In genomic region chr7:19604606-19605214, GRCm38 (mm10) we compare ENCODE assay signal across 8 mouse cellular contexts. TPM values are rescaled to one million over a fixed set of nuclear protein-coding genes. Genes with fewer than 3 reads are reported as not detected.
DNase-seq lines count a peak whose midpoint lies in the region; ATAC-seq and TF ChIP-seq lines count a peak whose summit lies in the region.
"Not testable (repeated sequence)": the region's sequence is repeated elsewhere in the genome, so short reads cannot be mapped to it uniquely, and the experiment has no call there.

No protein-coding gene starts in this region.

- not testable (repeated sequence) for H3K9me3 ChIP-seq in embryonic facial prominence, embryonic 12.5 days; hindbrain, embryonic 13.5 days; kidney, postnatal 0 days (replicated peaks; ENCODE audit: low read length); liver, embryonic 15.5 days (replicated peaks); midbrain, embryonic 14.5 days (ENCODE audit: control insufficient read depth, low read length); stomach, embryonic 15.5 days

- peak; percentile 4 for ATAC-seq in CD4-positive, CD25-positive, alpha-beta regulatory T cell, adult 4 months
- ATAC-seq in embryonic facial prominence, embryonic 12.5 days (ENCODE audit: insufficient number of reproducible peaks, insufficient read depth, low FRiP score, low TSS enrichment); kidney, postnatal 0 days (replicated peaks; ENCODE audit: low FRiP score, low read depth); liver, embryonic 15.5 days (ENCODE audit: insufficient read depth); stomach, embryonic 15.5 days (ENCODE audit: insufficient read depth, low FRiP score, low read depth): not testable (repeated sequence)
- ATAC-seq in hindbrain, embryonic 13.5 days (ENCODE audit: low FRiP score), result peak; percentile 14; the same call in 1 of the 2 replicates
- peak; percentile 12; the same call in 1 of the 2 replicates for ATAC-seq in midbrain, embryonic 14.5 days (ENCODE audit: low FRiP score, low TSS enrichment)

- not testable (repeated sequence) for TF ChIP-seq CTCF in gastrocnemius, adult 2 months (IDR thresholded peaks at IDR 0.05); kidney, postnatal 0 days (IDR thresholded peaks at IDR 0.05; ENCODE audit: low read depth)

- peaks cover 21% of the 10 kb centered on the region for H3K36me3 ChIP-seq in embryonic facial prominence, embryonic 12.5 days
- peaks cover 30% of the 10 kb centered on the region for H3K36me3 ChIP-seq in hindbrain, embryonic 13.5 days
- not testable (repeated sequence) for H3K36me3 ChIP-seq in kidney, postnatal 0 days (ENCODE audit: insufficient read depth, low read length); stomach, embryonic 15.5 days
- H3K36me3 ChIP-seq in liver, embryonic 15.5 days (replicated peaks), result peaks cover 22% of the 10 kb centered on the region
- peaks cover 27% of the 10 kb centered on the region for H3K36me3 ChIP-seq in midbrain, embryonic 14.5 days (ENCODE audit: control insufficient read depth, insufficient read depth, low read length)

- peak overlapping the region; percentile 99 for H3K4me3 ChIP-seq in embryonic facial prominence, embryonic 12.5 days
- peak overlapping the region; percentile 86 for H3K4me3 ChIP-seq in gastrocnemius, adult 2 months
- H3K4me3 ChIP-seq in hindbrain, embryonic 13.5 days, result peak overlapping the region; percentile 91
- peak overlapping the region; percentile 97 for H3K4me3 ChIP-seq in kidney, postnatal 0 days (replicated peaks; ENCODE audit: low read depth, low read length)
- H3K4me3 ChIP-seq in liver, embryonic 15.5 days (replicated peaks), result peak overlapping the region; percentile 94
- peak overlapping the region; percentile 91 for H3K4me3 ChIP-seq in midbrain, embryonic 14.5 days (replicated peaks; ENCODE audit: low read depth, low read length)
- peak overlapping the region; percentile 100 for H3K4me3 ChIP-seq in stomach, embryonic 15.5 days (replicated peaks)

- H3K27ac ChIP-seq in embryonic facial prominence, embryonic 12.5 days; kidney, postnatal 0 days: not testable (repeated sequence)
- peak overlapping the region; percentile 93 for H3K27ac ChIP-seq in gastrocnemius, adult 2 months
- peak overlapping the region; percentile 87; the same call in 1 of the 2 replicates for H3K27ac ChIP-seq in hindbrain, embryonic 13.5 days
- H3K27ac ChIP-seq in liver, embryonic 15.5 days (replicated peaks), result peak overlapping the region; percentile 79; the same call in 1 of the 2 replicates
- H3K27ac ChIP-seq in midbrain, embryonic 14.5 days (replicated peaks; ENCODE audit: low read depth, low read length), result peak overlapping the region; percentile 69
- H3K27ac ChIP-seq in stomach, embryonic 15.5 days, result peak overlapping the region; percentile 59; the same call in 1 of the 2 replicates

- DNase-seq in gastrocnemius, adult 2 months; kidney, postnatal 0 days (ENCODE audit: low spot score); midbrain, embryonic 14.5 days: not testable (repeated sequence)

- 59% methylated on average over 10 of the region's 10 CpGs for WGBS in embryonic facial prominence, embryonic 12.5 days
- 60% methylated on average over 10 of the region's 10 CpGs for WGBS in hindbrain, embryonic 13.5 days
- WGBS in kidney, postnatal 0 days, result 55% methylated on average over 10 of the region's 10 CpGs
- 51% methylated on average over 10 of the region's 10 CpGs for WGBS in liver, embryonic 15.5 days (ENCODE audit: insufficient replicate concordance)
- 60% methylated on average over 10 of the region's 10 CpGs for WGBS in midbrain, embryonic 14.5 days
- 57% methylated on average over 10 of the region's 10 CpGs for WGBS in stomach, embryonic 15.5 days

- H3K4me1 ChIP-seq in embryonic facial prominence, embryonic 12.5 days, result peaks cover 18% of the 10 kb centered on the region
- peaks cover 39% of the 10 kb centered on the region for H3K4me1 ChIP-seq in hindbrain, embryonic 13.5 days (replicated peaks)
- H3K4me1 ChIP-seq in kidney, postnatal 0 days (replicated peaks; ENCODE audit: insufficient read depth, low read length), result not testable (repeated sequence)
- H3K4me1 ChIP-seq in liver, embryonic 15.5 days (replicated peaks), result peaks cover 34% of the 10 kb centered on the region
- H3K4me1 ChIP-seq in midbrain, embryonic 14.5 days (ENCODE audit: control insufficient read depth, insufficient read depth, low read length), result peaks cover 14% of the 10 kb centered on the region
- H3K4me1 ChIP-seq in stomach, embryonic 15.5 days, result peaks cover 21% of the 10 kb centered on the region

- 0 out of 2 replicates have a peak overlapping the region, but pooled peaks have one; percentile 97 for H3K9ac ChIP-seq in embryonic facial prominence, embryonic 12.5 days
- H3K9ac ChIP-seq in hindbrain, embryonic 13.5 days, result peak overlapping the region; percentile 99; the same call in 1 of the 2 replicates
- not testable (repeated sequence) for H3K9ac ChIP-seq in kidney, postnatal 0 days (ENCODE audit: low read depth, low read length); liver, embryonic 15.5 days; stomach, embryonic 15.5 days
- H3K9ac ChIP-seq in midbrain, embryonic 14.5 days (replicated peaks; ENCODE audit: low read length), result peak overlapping the region; percentile 91; the same call in 1 of the 2 replicates

- intact Hi-C loops in gastrocnemius, adult 2 months (cut with DNase I), result not testable (repeated sequence)

- H3K27me3 ChIP-seq in embryonic facial prominence, embryonic 12.5 days; hindbrain, embryonic 13.5 days; kidney, postnatal 0 days (ENCODE audit: insufficient read depth, low read length); liver, embryonic 15.5 days; midbrain, embryonic 14.5 days (ENCODE audit: control insufficient read depth, insufficient read depth, low read length); stomach, embryonic 15.5 days (replicated peaks): not testable (repeated sequence)

- H3K4me2 ChIP-seq in embryonic facial prominence, embryonic 12.5 days (replicated peaks), result peak overlapping the region; percentile 91
- H3K4me2 ChIP-seq in hindbrain, embryonic 13.5 days, result peak overlapping the region; percentile 96
- peak overlapping the region; percentile 90; the same call in 1 of the 2 replicates for H3K4me2 ChIP-seq in kidney, postnatal 0 days (ENCODE audit: low read length)
- peak overlapping the region; percentile 88 for H3K4me2 ChIP-seq in liver, embryonic 15.5 days
- peak overlapping the region; percentile 81 for H3K4me2 ChIP-seq in midbrain, embryonic 14.5 days (ENCODE audit: low read length)
- peak overlapping the region; percentile 72 for H3K4me2 ChIP-seq in stomach, embryonic 15.5 days

RNA-seq across cellular contexts. Expression of gene Clasrp, which starts 0.4 kb away (rescaled TPM):
- 1 to 10 TPM; 9.0 to 9.4 TPM for polyA plus RNA-seq in CD4-positive, CD25-positive, alpha-beta regulatory T cell, adult 4 months (2017; shearing (Covaris generic))
- polyA plus RNA-seq in embryonic facial prominence, embryonic 12.5 days (2016; fragmentation: Nextera tagmentation; extraction: Ambion mirVana), result 72.7 and 80.7 TPM in 2 replicates
- 10 to 100 TPM; 13.7 to 15.1 TPM for total RNA-seq in gastrocnemius, adult 2 months (2021)
- 54.2 and 60.5 TPM in 2 replicates for polyA plus RNA-seq in hindbrain, embryonic 13.5 days (2015; fragmentation: Nextera tagmentation; extraction: Ambion mirVana)
- 33.5 and 35.1 TPM in 2 replicates for polyA plus RNA-seq in kidney, postnatal 0 days (2015; fragmentation: Nextera tagmentation; extraction: Ambion mirVana)
- polyA plus RNA-seq in liver, embryonic 15.5 days (2015; fragmentation: Nextera tagmentation; extraction: Ambion mirVana), result 12.2 and 13.4 TPM in 2 replicates
- 44.7 and 50.4 TPM in 2 replicates for polyA plus RNA-seq in midbrain, embryonic 14.5 days (2014; fragmentation: Nextera tagmentation; extraction: Ambion mirVana)
- polyA plus RNA-seq in stomach, embryonic 15.5 days (2015; fragmentation: Nextera tagmentation; extraction: Ambion mirVana), result 44.8 and 48.3 TPM in 2 replicates

RNA-seq across cellular contexts. Expression of gene Relb, which starts 24.5 kb away (rescaled TPM):
- polyA plus RNA-seq in CD4-positive, CD25-positive, alpha-beta regulatory T cell, adult 4 months (2017; shearing (Covaris generic)), result 10 to 100 TPM; 12.7 to 14.8 TPM
- polyA plus RNA-seq in embryonic facial prominence, embryonic 12.5 days (2016; fragmentation: Nextera tagmentation; extraction: Ambion mirVana), result 8.0 and 8.5 TPM in 2 replicates
- 1 to 10 TPM; 5.1 to 7.9 TPM for total RNA-seq in gastrocnemius, adult 2 months (2021)
- polyA plus RNA-seq in hindbrain, embryonic 13.5 days (2015; fragmentation: Nextera tagmentation; extraction: Ambion mirVana), result 4.9 and 5.4 TPM in 2 replicates
- 9.3 and 10.6 TPM in 2 replicates for polyA plus RNA-seq in kidney, postnatal 0 days (2015; fragmentation: Nextera tagmentation; extraction: Ambion mirVana)
- 1.7 TPM in 2 replicates for polyA plus RNA-seq in liver, embryonic 15.5 days (2015; fragmentation: Nextera tagmentation; extraction: Ambion mirVana)
- 4.5 and 5.2 TPM in 2 replicates for polyA plus RNA-seq in midbrain, embryonic 14.5 days (2014; fragmentation: Nextera tagmentation; extraction: Ambion mirVana)
- polyA plus RNA-seq in stomach, embryonic 15.5 days (2015; fragmentation: Nextera tagmentation; extraction: Ambion mirVana), result 9.0 and 10.1 TPM in 2 replicates

RNA-seq across cellular contexts. Expression of gene Gemin7, which starts 27.3 kb away (rescaled TPM):
- 100 to 1,000 TPM in 1 of 2 experiments, 10 to 100 TPM in 1; 91.0 to 100 TPM for polyA plus RNA-seq in CD4-positive, CD25-positive, alpha-beta regulatory T cell, adult 4 months (2017; shearing (Covaris generic))
- polyA plus RNA-seq in embryonic facial prominence, embryonic 12.5 days (2016; fragmentation: Nextera tagmentation; extraction: Ambion mirVana), result 150 and 164 TPM in 2 replicates
- total RNA-seq in gastrocnemius, adult 2 months (2021), result 10 to 100 TPM; 73.4 to 74.2 TPM
- polyA plus RNA-seq in hindbrain, embryonic 13.5 days (2015; fragmentation: Nextera tagmentation; extraction: Ambion mirVana), result 139 and 144 TPM in 2 replicates
- polyA plus RNA-seq in kidney, postnatal 0 days (2015; fragmentation: Nextera tagmentation; extraction: Ambion mirVana), result 164 and 167 TPM in 2 replicates
- 79.6 and 90.9 TPM in 2 replicates for polyA plus RNA-seq in liver, embryonic 15.5 days (2015; fragmentation: Nextera tagmentation; extraction: Ambion mirVana)
- 140 and 154 TPM in 2 replicates for polyA plus RNA-seq in midbrain, embryonic 14.5 days (2014; fragmentation: Nextera tagmentation; extraction: Ambion mirVana)
- 143 and 157 TPM in 2 replicates for polyA plus RNA-seq in stomach, embryonic 15.5 days (2015; fragmentation: Nextera tagmentation; extraction: Ambion mirVana)

RNA-seq across cellular contexts. Expression of gene Zfp296, which starts 27.6 kb away (rescaled TPM):
- 1 to 10 TPM; 1.7 to 1.9 TPM for polyA plus RNA-seq in CD4-positive, CD25-positive, alpha-beta regulatory T cell, adult 4 months (2017; shearing (Covaris generic))
- polyA plus RNA-seq in embryonic facial prominence, embryonic 12.5 days (2016; fragmentation: Nextera tagmentation; extraction: Ambion mirVana), result 0.17 and 0.36 TPM in 2 replicates
- total RNA-seq in gastrocnemius, adult 2 months (2021), result under 1 TPM; 0.45 to 0.51 TPM
- polyA plus RNA-seq in hindbrain, embryonic 13.5 days (2015; fragmentation: Nextera tagmentation; extraction: Ambion mirVana), result 0.17 and 0.22 TPM in 2 replicates
- polyA plus RNA-seq in kidney, postnatal 0 days (2015; fragmentation: Nextera tagmentation; extraction: Ambion mirVana), result 0.17 and 0.34 TPM in 2 replicates
- polyA plus RNA-seq in liver, embryonic 15.5 days (2015; fragmentation: Nextera tagmentation; extraction: Ambion mirVana), result 0.60 and 0.81 TPM in 2 replicates
- 0.22 and 0.32 TPM in 2 replicates for polyA plus RNA-seq in midbrain, embryonic 14.5 days (2014; fragmentation: Nextera tagmentation; extraction: Ambion mirVana)
- 1.7 and 2.6 TPM in 2 replicates for polyA plus RNA-seq in stomach, embryonic 15.5 days (2015; fragmentation: Nextera tagmentation; extraction: Ambion mirVana)

RNA-seq across cellular contexts. Expression of gene Ppp1r37, which starts 41.8 kb away (rescaled TPM):
- 1 to 10 TPM; 1.9 to 2.8 TPM for polyA plus RNA-seq in CD4-positive, CD25-positive, alpha-beta regulatory T cell, adult 4 months (2017; shearing (Covaris generic))
- polyA plus RNA-seq in embryonic facial prominence, embryonic 12.5 days (2016; fragmentation: Nextera tagmentation; extraction: Ambion mirVana), result 36.0 and 40.6 TPM in 2 replicates
- 10 to 100 TPM; 48.4 to 49.1 TPM for total RNA-seq in gastrocnemius, adult 2 months (2021)
- polyA plus RNA-seq in hindbrain, embryonic 13.5 days (2015; fragmentation: Nextera tagmentation; extraction: Ambion mirVana), result 32.1 and 32.7 TPM in 2 replicates
- polyA plus RNA-seq in kidney, postnatal 0 days (2015; fragmentation: Nextera tagmentation; extraction: Ambion mirVana), result 15.3 and 17.1 TPM in 2 replicates
- 10.2 and 15.7 TPM in 2 replicates for polyA plus RNA-seq in liver, embryonic 15.5 days (2015; fragmentation: Nextera tagmentation; extraction: Ambion mirVana)
- 9.5 and 31.7 TPM in 2 replicates for polyA plus RNA-seq in midbrain, embryonic 14.5 days (2014; fragmentation: Nextera tagmentation; extraction: Ambion mirVana)
- 25.3 and 28.2 TPM in 2 replicates for polyA plus RNA-seq in stomach, embryonic 15.5 days (2015; fragmentation: Nextera tagmentation; extraction: Ambion mirVana)
